Mouse (Mus musculus) CH12.LX (cell line): ENCODE measurements at regions not wholly inside any gene's neighbourhood (a gene's known extent, or its start where the extent isn't known, plus 50 kb on each side); places are given as distances from the start of the nearest gene placed in this dataset.

Source experiments
- DNase-seq: peaks from one replicate; pipeline ENCODE4 v3.0.0-alpha.2; 2013; ENCODE audit errors: extremely low read depth
- H3K27ac ChIP-seq: 2 replicates; pipeline ENCODE4 v1.5.1; 2012; ENCODE audit warnings: low read depth, mild to moderate bottlenecking, control low read depth, moderate library complexity; ENCODE audit not compliant: insufficient read depth
- H3K27me3 ChIP-seq: replicated peaks from 2 replicates; pipeline ENCODE3; 2012; ENCODE audit warnings: inconsistent platforms
- H3K36me3 ChIP-seq, 2 experiments: replicated peaks in 1 of 2; 2 replicates each; pipeline versions ENCODE3 to v1.6.1; 2012; ENCODE audit warnings: inconsistent platforms in 1 of 2, low read length in 1 of 2, mild to moderate bottlenecking in 1 of 2, mixed read lengths in 1 of 2, moderate library complexity in 1 of 2; ENCODE audit not compliant: control insufficient read depth in 1 of 2, insufficient read depth in 1 of 2
- H3K4me1 ChIP-seq, 2 experiments: 2 replicates each; pipeline ENCODE4 v1.6.1; 2012; ENCODE audit warnings: inconsistent platforms in 1 of 2, moderate library complexity in 1 of 2; ENCODE audit not compliant: insufficient read depth in 2 of 2, control insufficient read depth in 1 of 2
- H3K4me2 ChIP-seq: 2 replicates; pipeline ENCODE4 v1.6.1; 2012; ENCODE audit warnings: low read depth, mild to moderate bottlenecking, control low read depth; ENCODE audit not compliant: poor library complexity, insufficient read depth, severe bottlenecking
- H3K4me3 ChIP-seq, 3 experiments: fragments of 150-350 bp in 1 of 3; sonication (generic) in 1 of 3; replicated peaks in 1 of 3; 2 replicates each; pipeline versions ENCODE3 to v1.5.1; 2011 to 2012; ENCODE audit warnings: low read depth in 2 of 3, low read length in 2 of 3, mild to moderate bottlenecking in 2 of 3, moderate library complexity in 2 of 3, control low read depth in 1 of 3, improper control_type of control experiment in 1 of 3, inconsistent platforms in 1 of 3, mixed read lengths in 1 of 3; ENCODE audit not compliant: poor library complexity in 1 of 3
- H3K79me2 ChIP-seq: replicated peaks from 2 replicates; pipeline ENCODE4 v1.6.1; 2012; ENCODE audit warnings: mild to moderate bottlenecking, moderate library complexity; ENCODE audit not compliant: control insufficient read depth, poor library complexity, insufficient read depth, severe bottlenecking; ENCODE audit errors: extremely low read depth
- H3K9ac ChIP-seq: 2 replicates; pipeline ENCODE4 v1.6.1; 2012; ENCODE audit warnings: low read depth, mild to moderate bottlenecking, control low read depth, moderate library complexity; ENCODE audit not compliant: insufficient read depth
- H3K9me3 ChIP-seq: replicated peaks from 2 replicates; pipeline ENCODE3; 2012; ENCODE audit warnings: low read length, inconsistent platforms, mixed read lengths
- CHD1 ChIP-seq: IDR thresholded peaks from 2 replicates; pipeline ENCODE4 v1.6.1; 2012; ENCODE audit warnings: low read depth, low read length, improper control_type of control experiment, inconsistent platforms
- CHD2 ChIP-seq: IDR thresholded peaks from 2 replicates; pipeline ENCODE4 v1.6.1; 2011; ENCODE audit warnings: low read length, improper control_type of control experiment
- ELF1 ChIP-seq: IDR thresholded peaks from 2 replicates; pipeline ENCODE4 v1.6.1; 2014; ENCODE audit warnings: low read depth, mild to moderate bottlenecking, inconsistent platforms, low read length, improper control_type of control experiment
- GABPA ChIP-seq: IDR thresholded peaks from 2 replicates; pipeline ENCODE4 v1.6.1; 2012; ENCODE audit warnings: low read depth, low read length, improper control_type of control experiment, inconsistent platforms; ENCODE audit not compliant: insufficient replicate concordance
- HCFC1 ChIP-seq: IDR thresholded peaks from 2 replicates; pipeline ENCODE4 v1.6.1; 2012; ENCODE audit warnings: low read depth, mild to moderate bottlenecking, inconsistent platforms, low read length, improper control_type of control experiment
- JUND ChIP-seq: conservative IDR thresholded peaks from 2 replicates; pipeline ENCODE4 v1.6.1; 2011; ENCODE audit warnings: low read depth, low read length, improper control_type of control experiment
- KAT2A ChIP-seq: IDR thresholded peaks from 2 replicates; pipeline ENCODE4 v1.6.1; 2012; ENCODE audit warnings: low read length, improper control_type of control experiment, inconsistent platforms; ENCODE audit not compliant: insufficient replicate concordance
- MAFK ChIP-seq: IDR thresholded peaks from 2 replicates; pipeline ENCODE4 v1.6.1; 2011; ENCODE audit warnings: low read length, improper control_type of control experiment; ENCODE audit not compliant: insufficient replicate concordance
- MAX ChIP-seq: IDR thresholded peaks from 2 replicates; pipeline ENCODE4 v1.6.1; 2011; ENCODE audit warnings: low read length, improper control_type of control experiment
- MEF2A ChIP-seq: IDR thresholded peaks from 2 replicates; pipeline ENCODE4 v1.6.1; 2014; ENCODE audit warnings: low read depth, mild to moderate bottlenecking, inconsistent platforms, low read length, improper control_type of control experiment, borderline replicate concordance
- MXI1 ChIP-seq: IDR thresholded peaks from 2 replicates; pipeline ENCODE4 v1.6.1; 2011; ENCODE audit warnings: mild to moderate bottlenecking, low read depth, low read length, improper control_type of control experiment
- MYC ChIP-seq: IDR thresholded peaks from 2 replicates; pipeline ENCODE4 v1.6.1; 2011; ENCODE audit warnings: low read depth, mild to moderate bottlenecking, improper control_type of control experiment, low read length
- PAX5 ChIP-seq: IDR thresholded peaks from 2 replicates; pipeline ENCODE4 v1.6.1; 2012; ENCODE audit warnings: low read length, inconsistent platforms, mixed read lengths
- POLR2AphosphoS2 ChIP-seq: IDR thresholded peaks from 2 replicates; pipeline ENCODE4 v1.6.1; 2011; ENCODE audit warnings: low read depth, low read length, improper control_type of control experiment
- RAD21 ChIP-seq: IDR thresholded peaks from 2 replicates; pipeline ENCODE4 v1.6.1; 2011; ENCODE audit warnings: low read depth, mild to moderate bottlenecking, low read length, improper control_type of control experiment, moderate library complexity
- RCOR1 ChIP-seq: conservative IDR thresholded peaks from 2 replicates; pipeline ENCODE4 v1.6.1; 2012; ENCODE audit warnings: low read depth, mild to moderate bottlenecking, inconsistent platforms, low read length, improper control_type of control experiment
- SIN3A ChIP-seq: IDR thresholded peaks from 2 replicates; pipeline ENCODE4 v1.6.1; 2012; ENCODE audit warnings: low read length, improper control_type of control experiment, inconsistent platforms
- SMC3 ChIP-seq: IDR thresholded peaks from 2 replicates; pipeline ENCODE4 v1.6.1; 2011; ENCODE audit warnings: low read depth, low read length, improper control_type of control experiment
- TBP ChIP-seq: conservative IDR thresholded peaks from 2 replicates; pipeline ENCODE4 v1.6.1; 2011; ENCODE audit warnings: low read depth, low read length, improper control_type of control experiment
- TCF12 ChIP-seq: IDR thresholded peaks from 2 replicates; pipeline ENCODE4 v1.6.1; 2014; ENCODE audit warnings: low read depth, mild to moderate bottlenecking, inconsistent platforms, low read length, improper control_type of control experiment
- UBTF ChIP-seq: IDR thresholded peaks from 2 replicates; pipeline ENCODE4 v1.6.1; 2012; ENCODE audit warnings: low read depth, mild to moderate bottlenecking, inconsistent platforms, low read length, improper control_type of control experiment, moderate library complexity
- USF2 ChIP-seq: conservative IDR thresholded peaks from 2 replicates; pipeline ENCODE4 v1.6.1; 2011; ENCODE audit warnings: low read depth, low read length, improper control_type of control experiment
- ZC3H11A ChIP-seq: IDR thresholded peaks from 2 replicates; pipeline ENCODE4 v1.6.1; 2012; ENCODE audit warnings: low read depth, mild to moderate bottlenecking, inconsistent platforms, low read length, improper control_type of control experiment
- dilution Hi-C: fragments of 300-500 bp; cut with MboI; formaldehyde crosslinking; loops from 2 replicates; pipeline ENCODE4 v1.14.3; 2020; ENCODE audit warnings: low sequenced_read_pairs; ENCODE audit not compliant: extremely low pct_unique_long_range_greater_than_20kb, extremely low pct_ligation_motif_present
- in situ Hi-C: fragments of 300-500 bp; cut with MboI; formaldehyde crosslinking; loops from 3 replicates; pipeline ENCODE4 v1.14.3; 2019; ENCODE audit warnings: low sequenced_read_pairs, low pct_ligation_motif_present, low pct_unique_long_range_greater_than_20kb, mixed read lengths

DNA sequence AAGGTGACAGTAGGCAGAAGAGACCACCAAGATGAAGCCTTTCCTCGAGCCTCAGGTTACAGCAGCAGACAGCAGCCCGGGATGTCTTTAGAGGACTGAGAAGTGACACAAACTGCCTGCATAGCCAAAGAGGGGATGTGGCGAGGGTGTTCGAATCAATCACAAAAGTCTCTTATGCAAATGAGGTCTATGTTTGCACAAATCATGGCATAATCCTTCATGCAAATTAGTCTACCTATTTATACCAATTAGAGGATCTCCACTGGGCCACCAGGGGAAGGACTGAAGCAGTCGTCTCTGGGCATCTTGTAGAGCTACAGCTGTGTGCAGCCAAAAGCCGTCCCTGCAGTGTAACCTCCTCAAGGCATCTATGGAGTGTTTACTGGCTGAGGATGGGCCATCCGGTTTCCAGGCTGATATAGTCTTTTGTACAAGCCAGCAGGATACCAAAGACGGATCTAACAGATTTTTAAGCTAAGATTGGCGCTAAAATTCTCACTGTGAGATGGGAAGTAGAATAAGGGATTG, 145.7 kb upstream of the Fer start:
- dilution Hi-C loops (no loop called here), in situ Hi-C loops (loop anchor here (25.0 kb wide), 1 partner anchor 130 kb away; no protein-coding TSS in a partner anchor)
- no peak overlapping the region for H3K27ac ChIP-seq
- peak; percentile 53 for DNase-seq
- no peak for TF ChIP-seq KAT2A
- no peak for TF ChIP-seq CHD1
- TF ChIP-seq MEF2A = 0 out of 2 replicates have a peak, but pooled peaks have one; percentile 16
- 0 out of 2 replicates have a peak, but pooled peaks have one; percentile 32 for TF ChIP-seq TBP
- no peaks in the 10 kb centered on the region for H3K27me3 ChIP-seq
- no peak overlapping the region for H3K9ac ChIP-seq
- peak overlapping the region; percentile 77; the same call in 1 of the 2 replicates for H3K4me2 ChIP-seq
- no peaks in the 10 kb centered on the region for H3K36me3 ChIP-seq
- no peak overlapping the region for H3K4me3 ChIP-seq
- H3K79me2 ChIP-seq = no peaks in the 10 kb centered on the region
- H3K4me1 ChIP-seq = peaks cover 15 to 32% of the 10 kb centered on the region in 2 experiments
- H3K9me3 ChIP-seq = no peaks in the 10 kb centered on the region

DNA sequence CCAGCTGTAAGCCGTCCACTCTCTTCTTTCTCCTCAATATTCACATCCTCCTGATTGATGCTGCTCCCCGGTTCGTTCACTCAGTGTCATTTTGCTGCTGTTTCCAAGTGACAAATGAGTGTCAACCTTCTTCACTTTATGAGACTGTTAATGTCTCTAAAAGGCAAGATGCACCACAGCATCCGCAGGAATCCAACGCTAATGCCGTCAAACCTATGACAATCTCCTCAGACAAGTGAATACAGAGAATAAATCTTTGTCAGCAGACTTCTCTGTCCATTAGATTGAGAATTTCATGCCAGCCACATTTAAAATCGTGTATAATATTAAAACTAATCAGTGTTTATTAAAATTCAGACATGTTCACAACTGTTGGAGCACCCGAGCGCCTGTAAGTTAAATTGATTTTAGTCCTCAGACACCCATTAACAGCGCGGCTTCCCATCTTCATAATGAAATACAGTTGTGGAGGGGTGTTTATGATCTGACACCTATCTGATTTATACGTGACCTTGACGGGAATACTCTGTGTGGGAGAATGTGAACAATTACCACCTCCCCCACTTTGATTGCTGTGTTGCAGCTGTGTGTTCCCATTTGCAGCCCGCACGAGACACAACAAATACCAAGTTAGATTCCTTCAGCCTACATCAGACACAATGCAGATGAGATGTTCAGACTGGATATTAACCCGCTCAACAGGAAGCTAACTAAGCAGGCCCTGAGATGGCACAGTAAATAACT, 143.7 kb upstream of the Fer start:
- Histone ChIP-seq H3K79me2 (no peaks in the 10 kb centered on the region), H3K9me3 (no peaks in the 10 kb centered on the region), H3K27ac (no peak overlapping the region), H3K36me3 (no peaks in the 10 kb centered on the region), H3K4me3 (no peak overlapping the region), H3K27me3 (no peaks in the 10 kb centered on the region), H3K9ac (no peak overlapping the region), H3K4me2 (no peak overlapping the region), H3K4me1 (peaks cover 15 to 29% of the 10 kb centered on the region in 2 experiments)
- no peak for TF ChIP-seq MAFK
- TF ChIP-seq UBTF = no peak
- TF ChIP-seq MYC = no peak
- TF ChIP-seq PAX5 = no peak
- no peak for TF ChIP-seq MXI1
- TF ChIP-seq ELF1 = no peak
- TF ChIP-seq SIN3A = no peak
- no peak for TF ChIP-seq RCOR1
- DNase-seq = no peak
- dilution Hi-C loops = no loop called here
- in situ Hi-C loops = loop anchor here (25.0 kb wide), 1 partner anchor 132 kb away; no protein-coding TSS in a partner anchor

DNA sequence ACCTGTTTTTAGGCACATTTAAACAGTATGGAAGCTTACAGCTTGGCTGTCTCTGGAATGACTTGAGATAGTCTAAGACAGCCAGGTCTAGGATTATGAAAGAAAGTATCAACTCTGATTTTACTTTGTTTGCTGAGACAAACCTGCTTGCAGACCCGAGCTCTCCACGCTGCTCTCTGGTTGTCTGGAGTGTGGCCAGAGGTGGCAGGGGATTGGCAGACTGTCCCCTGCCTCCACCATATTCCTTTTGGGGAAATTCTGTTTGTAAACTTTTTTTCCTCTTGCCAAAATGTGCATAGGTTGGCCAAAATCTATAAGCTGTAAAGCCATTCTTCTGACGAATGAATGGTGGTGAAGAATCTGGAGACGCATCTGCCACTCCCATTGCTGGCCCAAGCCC, 143.1 kb upstream of the Fer start:
- DNase-seq = no peak
- peaks cover 15 to 29% of the 10 kb centered on the region in 2 experiments for H3K4me1 ChIP-seq
- TF ChIP-seq SIN3A (no peak), SMC3 (no peak), TCF12 (no peak), USF2 (no peak), TBP (no peak), CHD2 (no peak), UBTF (no peak), GABPA (no peak), POLR2AphosphoS2 (no peak), JUND (no peak), MAFK (no peak), MAX (no peak), ZC3H11A (no peak), HCFC1 (no peak), RAD21 (no peak)
- H3K9ac ChIP-seq = no peak overlapping the region
- in situ Hi-C loops = loop anchor here (25.0 kb wide), 1 partner anchor 132 kb away; no protein-coding TSS in a partner anchor
- no peaks in the 10 kb centered on the region for H3K27me3 ChIP-seq
- no peaks in the 10 kb centered on the region for H3K79me2 ChIP-seq
- dilution Hi-C loops = no loop called here
- no peak overlapping the region for H3K27ac ChIP-seq
- H3K4me2 ChIP-seq = no peak overlapping the region
- no peak overlapping the region for H3K4me3 ChIP-seq
- H3K36me3 ChIP-seq = no peaks in the 10 kb centered on the region
- no peaks in the 10 kb centered on the region for H3K9me3 ChIP-seq
